Mouse (Mus musculus) cerebellum, postnatal 14 days (tissue): ENCODE results near the gene Prkrip1.
"Not testable (repeated sequence)": the region's sequence is repeated elsewhere in the genome, so short reads cannot be mapped to it uniquely, and the experiment has no call there.

Experiments
- DNase-seq, 2 experiments: peaks; one replicate each; pipeline ENCODE4 v3.0.0; 2021; ENCODE audit warnings: mixed read lengths in 2 of 2

The Prkrip1 gene

GRCm38 (mm10) chr5:136160084-136160483 is 38.7 kb downstream of the Prkrip1 start:
- DNase-seq: peak in 1 of 2 experiments; percentile 35

- DNase-seq: no peak
These were observed 43.4 kb downstream of the Prkrip1 start for GRCm38 (mm10) chr5:136155399-136155798.

GRCm38 (mm10) chr5:136152365-136152764 is 46.4 kb downstream of the Prkrip1 start:
- DNase-seq: no peak

- not testable (repeated sequence) for DNase-seq
These were observed 49.6 kb downstream of the Prkrip1 start for GRCm38 (mm10) chr5:136149134-136149576.

GRCm38 (mm10) chr5:136147704-136148103 is 51.1 kb downstream of the Prkrip1 start:
- no peak for DNase-seq

- DNase-seq: no peak
These were observed 51.8 kb downstream of the Prkrip1 start for GRCm38 (mm10) chr5:136146936-136147335.

GRCm38 (mm10) chr5:136144606-136145430 is 53.9 kb downstream of the Prkrip1 start:
- DNase-seq: peak; percentile 55 to 79

GRCm38 (mm10) chr5:136143161-136143755 is 55.5 kb downstream of the Prkrip1 start:
- DNase-seq: peak in 1 of 2 experiments; percentile 48

- no peak for DNase-seq
These were observed 56.0 kb downstream of the Prkrip1 start for GRCm38 (mm10) chr5:136142746-136143145.

GRCm38 (mm10) chr5:136140057-136140482 is 58.7 kb downstream of the Prkrip1 start:
- DNase-seq: peak; percentile 76 to 77

GRCm38 (mm10) chr5:136139393-136139792 is 59.4 kb downstream of the Prkrip1 start:
- no peak for DNase-seq

GRCm38 (mm10) chr5:136137658-136138274 is 61.0 kb downstream of the Prkrip1 start:
- peak; percentile 58 to 80 for DNase-seq

GRCm38 (mm10) chr5:136136292-136136990 is 62.3 kb downstream of the Prkrip1 start:
- DNase-seq: no peak

GRCm38 (mm10) chr5:136135571-136136291 is 63.0 kb downstream of the Prkrip1 start, which contains the start of the genes Lrwd1 and Alkbh4:
Gene Lrwd1 (minus strand): TSS chr5:136136074.
Gene Alkbh4 (plus strand): TSS chr5:136136146.
- peak; percentile 97 for DNase-seq
